Mouse (Mus musculus): ENCODE results near the gene Xrcc3.

DNA sequence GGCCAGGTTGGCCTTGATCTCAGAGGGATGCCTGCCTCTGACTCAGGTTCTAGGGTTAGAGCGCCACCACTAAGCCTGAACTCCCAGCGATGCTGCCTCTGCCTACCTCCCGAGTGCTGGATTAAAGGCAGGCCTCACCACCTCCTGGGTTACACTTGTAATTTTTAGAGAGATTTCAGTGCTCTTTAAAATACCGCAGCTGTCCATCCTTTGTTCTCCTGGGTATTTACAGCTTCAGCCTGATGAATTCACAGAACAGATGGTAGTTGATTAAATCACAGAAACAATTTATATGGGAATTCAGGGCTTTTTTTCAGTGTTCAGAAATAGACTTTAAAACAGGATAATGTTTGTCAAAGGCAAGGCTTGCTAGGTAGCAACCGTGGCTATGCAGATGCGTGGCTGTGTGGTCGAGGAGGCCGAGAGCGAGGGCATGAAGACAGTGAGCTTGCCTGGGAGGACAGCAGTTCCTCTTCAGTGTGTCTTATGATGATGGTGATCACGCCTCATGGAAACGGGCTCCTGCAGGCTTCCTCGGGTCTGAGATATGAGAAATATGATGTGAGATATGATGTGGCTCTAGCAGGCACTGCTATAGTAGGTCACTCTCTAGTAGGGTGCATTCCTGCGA lies 22.1 kb downstream of the Xrcc3 start:
- TF ChIP-seq POLR2A (IDR thresholded peaks at IDR 0.05; ENCODE audit: insufficient read depth, low read depth, low read length) (no peak), CTCF (IDR thresholded peaks at IDR 0.05) (no peak)

All from heart, adult 2 months (tissue).